Mouse (Mus musculus) forebrain, embryonic 10.5 days (tissue): ENCODE results near the gene Klf11. TPM values are rescaled to one million over a fixed set of nuclear protein-coding genes. Genes with fewer than 3 reads are reported as not detected.
A peak's percentile ranks its signal among the peaks of the same experiment; 100 is the strongest.

Source experiments
- DNase-seq: peaks from one replicate; pipeline ENCODE4 v3.0.0-alpha.2; 2017; ENCODE audit warnings: low spot score; ENCODE audit errors: extremely low spot score
- H3K27ac ChIP-seq: fragments of 300-500 bp; sonication (generic); 2 replicates; pipeline ENCODE4 v1.5.1; 2016; ENCODE audit warnings: mild to moderate bottlenecking
- H3K27me3 ChIP-seq: fragments of 300-500 bp; sonication (generic); 2 replicates; pipeline ENCODE4 v1.6.1; 2016; ENCODE audit warnings: mild to moderate bottlenecking; ENCODE audit not compliant: poor library complexity, severe bottlenecking
- H3K36me3 ChIP-seq: fragments of 300-500 bp; sonication (generic); replicated peaks from 2 replicates; pipeline ENCODE4 v1.6.1; 2016; ENCODE audit warnings: mild to moderate bottlenecking, moderate library complexity
- H3K4me1 ChIP-seq: fragments of 300-500 bp; sonication (generic); 2 replicates; pipeline ENCODE4 v1.6.1; 2016
- H3K4me3 ChIP-seq: fragments of 300-500 bp; sonication (generic); 2 replicates; pipeline ENCODE4 v1.5.1; 2016; ENCODE audit warnings: mild to moderate bottlenecking, moderate library complexity
- H3K9me3 ChIP-seq: fragments of 300-500 bp; sonication (generic); 2 replicates; pipeline ENCODE4 v1.6.1; 2016; ENCODE audit warnings: mild to moderate bottlenecking, moderate library complexity
- WGBS: fragments of 180-500 bp; shearing (Covaris S2); methylation state at CpG from one replicate; pipeline ENCODE4 v1.1.7; 2016; 5-methylcytosine and 5-hydroxymethylcytosine counted together
- polyA plus RNA-seq: library from polyadenylated mRNA; unstranded; fragments of >200 nt; fragmentation: Nextera tagmentation; extraction: Ambion mirVana; gene quantifications from 2 replicates; pipeline ENCODE4 v1.2.1, GENCODE M21; 2016

Klf11 gene
- polyA plus RNA-seq, 1 experiment from 2014 or later: 10.6 TPM

- Histone ChIP-seq H3K4me3 (peak overlapping the region; percentile 90), H3K36me3 (peaks cover 63% of the 10 kb centered on the region), H3K27me3 (no peaks in the 10 kb centered on the region), H3K4me1 (peaks cover 54% of the 10 kb centered on the region), H3K27ac (peak overlapping the region; percentile 99), H3K9me3 (no peaks in the 10 kb centered on the region)
- DNase-seq: peak; percentile 60
- WGBS: 44% methylated on average over 5 of the region's 5 CpGs
These were observed 58.9 kb downstream of the Klf11 start for GRCm38 (mm10) chr12:24709831-24710508.

- H3K36me3 ChIP-seq: peaks cover 68% of the 10 kb centered on the region
- H3K9me3 ChIP-seq: no peaks in the 10 kb centered on the region
These were observed 59.6 kb downstream of the Klf11 start for GRCm38 (mm10) chr12:24710672-24711071.

More at GRCm38 (mm10) chr12:24710672-24711071, 59.6 kb downstream of the Klf11 start:
- peak; percentile 47 for DNase-seq
- Histone ChIP-seq H3K4me3 (peak overlapping the region; percentile 90), H3K27ac (no peak overlapping the region), H3K4me1 (peaks cover 54% of the 10 kb centered on the region), H3K27me3 (no peaks in the 10 kb centered on the region)
- 68% methylated on average over 5 of the region's 5 CpGs for WGBS

Other genes starting within 250 kb of the Klf11 start
- gene Taf1b, start 152.9 kb upstream of the Klf11 start, polyA plus RNA-seq: 30.2 and 32.5 TPM in 2 replicates
- gene Grhl1, start 79.0 kb upstream of the Klf11 start, polyA plus RNA-seq: 0.31 and 0.40 TPM in 2 replicates
- gene Cys1, start 30.5 kb downstream of the Klf11 start, polyA plus RNA-seq: 0.40 and 0.79 TPM in 2 replicates
- gene Rrm2, start 57.0 kb downstream of the Klf11 start, polyA plus RNA-seq: 828 and 834 TPM in 2 replicates
- gene Mboat2, start 179.6 kb downstream of the Klf11 start, polyA plus RNA-seq: 45.5 and 46.6 TPM in 2 replicates